Mouse (Mus musculus) embryonic fibroblast, embryonic 13.5 days (primary cell): Measurements from ENCODE around the gene C2cd3.

ENCODE experiments used
- CTCF ChIP-seq: IDR thresholded peaks from 2 replicates; pipeline ENCODE4 v1.5.1; 2011; ENCODE audit warnings: mild to moderate bottlenecking, control low read depth, low read length, moderate library complexity, borderline replicate concordance; ENCODE audit not compliant: insufficient read depth
- POLR2A ChIP-seq: IDR thresholded peaks from 2 replicates; pipeline ENCODE4 v1.6.1; 2011; ENCODE audit warnings: low read depth, mild to moderate bottlenecking, control low read depth, low read length, moderate library complexity

DNA sequence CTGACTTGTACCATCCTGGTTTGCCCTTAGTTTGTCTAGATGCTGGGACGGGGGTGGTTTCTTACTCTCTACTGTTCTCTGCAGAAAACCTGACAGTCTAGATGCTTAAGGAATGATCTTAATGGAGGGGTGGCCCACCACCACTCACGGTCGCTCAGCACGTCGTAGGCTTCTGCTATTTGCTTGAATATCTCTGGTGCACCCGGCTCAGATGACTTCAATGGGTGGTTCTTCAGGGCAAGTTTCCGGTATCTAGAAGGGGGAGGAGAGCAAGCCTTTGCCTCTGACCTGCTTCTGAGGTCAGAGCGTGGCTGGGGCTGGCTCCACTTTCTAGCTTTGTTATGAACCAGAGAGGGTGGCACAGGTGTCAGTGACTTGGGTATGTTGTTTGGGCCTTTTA, 139.6 kb downstream of the C2cd3 start:
- TF ChIP-seq CTCF (no peak), POLR2A (no peak)
